Mouse (Mus musculus) Patski (cell line): ENCODE data around the gene Entpd3. TPM values are rescaled to one million over a fixed set of nuclear protein-coding genes. Genes with fewer than 3 reads are reported as not detected.

Experiments
- ATAC-seq: fragments of 100-300 bp; one replicate; pipeline ENCODE4 v1.8.0; 2021
- CTCF ChIA-PET: fragments of 350-600 bp; sonication (Branson Sonifier 250); formaldehyde crosslinking; loops from one replicate; lab custom pipeline; 2022; ENCODE audit warnings: inconsistent platforms; lab: Charles Lee
- POLR2A ChIA-PET: fragments of 350-600 bp; sonication (Branson Sonifier 250); formaldehyde crosslinking; loops from one replicate; lab custom pipeline; 2022; ENCODE audit warnings: antibody characterized with exemption, inconsistent platforms; lab: Charles Lee
- DNase-seq: peaks from one replicate; pipeline ENCODE4 v3.0.0-alpha.2; 2011; ENCODE audit warnings: low read depth, low spot score
- H3K27me3 ChIP-seq: fragments of 371-371 bp; one replicate; pipeline ENCODE4 v1.5.1; 2021
- CTCF ChIP-seq: fragments of 100-300 bp; IDR thresholded peaks from one replicate; pipeline ENCODE4 v1.5.1; 2021
- in situ Hi-C: fragments of 300-500 bp; cut with MboI; formaldehyde crosslinking; loops from 3 replicates; pipeline ENCODE4 v1.11.1; 2018; ENCODE audit warnings: low pct_unique_long_range_greater_than_20kb, mixed read lengths
- polyA plus RNA-seq: library from polyadenylated mRNA; unstranded; gene quantifications from one replicate; pipeline ENCODE4 v1.2.3, GENCODE M21; 2021

Entpd3 gene
- polyA plus RNA-seq, 1 experiment from 2014 or later = not detected

GRCm38 (mm10) chr9:120570334-120570725, 30.7 kb downstream of the Entpd3 start:
- in situ Hi-C loops = no loop called here
- H3K27me3 ChIP-seq = peaks cover 13% of the 10 kb centered on the region
- POLR2A ChIA-PET = interaction anchor here (1.7 kb wide), 1 partner anchor 68 kb away, joined by 7 read pairs; no protein-coding TSS in a partner anchor
- DNase-seq (no peak), ATAC-seq (no peak)
- CTCF ChIA-PET = interaction anchor here (1.1 to 5.4 kb wide), 6 partner anchors 12 to 143 kb away, joined by 3 to 71 read pairs (median 6); no protein-coding TSS in a partner anchor
- no peak for TF ChIP-seq CTCF

DNA sequence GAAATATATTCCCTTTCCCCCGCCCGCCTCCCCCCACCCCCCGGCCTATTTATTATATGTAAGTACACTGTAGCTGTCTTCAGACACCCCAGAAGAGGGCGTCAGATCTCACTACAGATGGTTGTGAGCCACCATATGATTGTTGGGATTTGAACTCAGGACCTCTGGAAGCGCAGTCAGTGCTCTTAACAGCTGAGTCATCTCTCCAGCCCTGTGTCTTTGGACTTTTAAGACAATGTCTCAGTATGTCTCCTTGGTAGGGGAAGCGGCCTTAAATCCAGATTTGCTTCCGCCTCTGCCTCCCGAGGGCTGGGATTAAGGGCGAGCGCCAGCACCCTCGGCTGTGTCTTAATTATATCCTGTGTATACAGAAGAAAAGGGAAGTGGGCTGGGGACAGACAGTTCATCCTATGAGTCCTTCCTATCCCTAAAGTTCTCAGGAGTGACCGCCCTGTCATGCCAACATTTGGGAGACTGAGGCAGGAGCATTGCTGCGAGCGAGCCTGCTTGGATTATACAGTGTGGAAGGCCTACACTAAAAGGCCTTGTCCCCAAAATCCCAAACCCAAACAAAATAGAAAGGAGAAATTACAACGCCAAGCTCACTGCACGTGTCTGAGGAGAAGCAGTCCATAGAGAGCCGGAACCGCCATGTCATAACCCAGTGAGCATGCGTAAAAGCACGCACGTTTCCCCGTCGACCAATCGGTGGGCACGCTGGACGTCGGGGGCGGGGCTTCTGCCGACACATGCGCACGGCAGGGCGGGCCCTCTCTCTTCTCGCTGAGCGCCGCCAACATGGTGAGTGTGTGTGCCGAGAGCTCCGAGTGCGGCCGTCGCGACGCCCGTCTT, 31.3 kb downstream of the Entpd3 start, which contains the start of gene Rpl14:
TSS of gene Rpl14 (plus strand) at position 704 of the 852 bp plus-strand sequence.
- peaks cover 7% of the 10 kb centered on the region for H3K27me3 ChIP-seq
- in situ Hi-C loops = no loop called here
- peak; percentile 41 for TF ChIP-seq CTCF
- ChIA-PET CTCF (interaction anchor here (1.2 to 5.4 kb wide), 3 partner anchors 13 to 69 kb away, joined by 4 to 71 read pairs (median 7); no protein-coding TSS in a partner anchor), POLR2A (interaction anchor here (1.0 to 1.7 kb wide), 5 partner anchors 12 to 73 kb away, joined by 3 to 8 read pairs (median 5); no protein-coding TSS in a partner anchor)
- peak; percentile 75 for ATAC-seq
- peak; percentile 60 for DNase-seq

- no peak for DNase-seq
- in situ Hi-C loops = no loop called here
- peak; percentile 20 for ATAC-seq
- no peak for TF ChIP-seq CTCF
- ChIA-PET CTCF (interaction anchor here (0.9 to 5.4 kb wide), 3 partner anchors 11 to 134 kb away, joined by 4 to 71 read pairs (median 4); no protein-coding TSS in a partner anchor), POLR2A (interaction anchor here (1.0 to 1.7 kb wide), 5 partner anchors 11 to 74 kb away, joined by 3 to 8 read pairs (median 5); no protein-coding TSS in a partner anchor)
- H3K27me3 ChIP-seq = no peaks in the 10 kb centered on the region
Measured at GRCm38 (mm10) chr9:120571593-120572385, 32.2 kb downstream of the Entpd3 start.

DNA sequence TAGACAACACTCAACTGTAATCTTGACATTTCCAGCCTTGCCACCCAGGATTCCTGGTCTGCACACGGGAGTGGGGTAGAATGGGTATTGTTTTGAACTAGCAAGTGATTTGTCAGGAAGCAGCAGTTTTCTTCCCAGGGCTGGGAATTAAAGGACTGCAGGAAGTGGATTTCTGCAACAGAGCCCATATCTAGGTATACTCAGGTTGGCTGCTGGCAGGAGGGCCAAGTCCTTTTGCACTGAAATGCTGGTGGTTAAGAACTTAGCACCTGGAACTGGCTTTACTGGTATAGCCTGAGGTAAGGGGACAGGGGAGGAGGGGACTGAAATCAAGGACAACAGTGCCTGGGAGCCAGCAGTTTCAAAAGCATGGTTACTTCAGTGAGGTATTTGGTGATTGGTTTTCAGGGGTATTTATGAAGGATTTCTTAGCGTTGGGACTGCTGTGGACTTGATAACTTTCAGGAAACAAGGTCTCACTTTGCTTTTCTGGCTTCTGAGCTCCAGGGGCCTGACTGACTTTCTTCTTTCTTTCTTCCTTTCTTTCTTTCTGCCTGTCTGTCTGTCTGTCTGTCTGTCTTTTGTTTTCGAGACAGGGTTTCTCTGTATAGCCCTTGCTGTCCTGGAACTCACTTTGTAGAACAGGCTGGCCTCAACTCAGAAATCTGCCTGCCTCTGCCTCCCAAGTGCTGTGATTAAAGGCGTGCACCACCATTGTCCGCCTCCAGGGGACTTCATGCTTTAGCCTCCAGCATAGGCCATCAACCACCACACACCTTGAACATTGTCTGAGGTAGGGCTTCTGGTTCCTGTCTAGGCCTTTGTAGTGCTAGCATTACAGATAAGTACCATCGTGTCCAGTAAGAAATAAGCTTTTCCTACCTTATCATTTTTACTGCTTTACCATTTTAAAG, 36.4 kb downstream of the Entpd3 start:
- no peak for TF ChIP-seq CTCF
- in situ Hi-C loops = loop anchor here (5.0 kb wide), 1 partner anchor 786 kb away; no protein-coding TSS in a partner anchor
- ChIA-PET POLR2A (no interaction called here), CTCF (no interaction called here)
- H3K27me3 ChIP-seq = no peaks in the 10 kb centered on the region
- DNase-seq (no peak), ATAC-seq (no peak)

- CTCF ChIA-PET = no interaction called here
- DNase-seq (no peak), ATAC-seq (no peak)
- TF ChIP-seq CTCF = no peak
- POLR2A ChIA-PET = no interaction called here
- in situ Hi-C loops = loop anchor here (5.0 kb wide), 1 partner anchor 786 kb away; no protein-coding TSS in a partner anchor
- no peaks in the 10 kb centered on the region for H3K27me3 ChIP-seq
Measured at GRCm38 (mm10) chr9:120576662-120577013, 37.0 kb downstream of the Entpd3 start.

GRCm38 (mm10) chr9:120577133-120577651, 37.6 kb downstream of the Entpd3 start:
- ATAC-seq (peak; percentile 83), DNase-seq (peak; percentile 71)
- in situ Hi-C loops = loop anchor here (5.0 kb wide), 1 partner anchor 785 kb away; no protein-coding TSS in a partner anchor
- no peak for TF ChIP-seq CTCF
- CTCF ChIA-PET = no interaction called here
- POLR2A ChIA-PET = no interaction called here
- no peaks in the 10 kb centered on the region for H3K27me3 ChIP-seq

DNA sequence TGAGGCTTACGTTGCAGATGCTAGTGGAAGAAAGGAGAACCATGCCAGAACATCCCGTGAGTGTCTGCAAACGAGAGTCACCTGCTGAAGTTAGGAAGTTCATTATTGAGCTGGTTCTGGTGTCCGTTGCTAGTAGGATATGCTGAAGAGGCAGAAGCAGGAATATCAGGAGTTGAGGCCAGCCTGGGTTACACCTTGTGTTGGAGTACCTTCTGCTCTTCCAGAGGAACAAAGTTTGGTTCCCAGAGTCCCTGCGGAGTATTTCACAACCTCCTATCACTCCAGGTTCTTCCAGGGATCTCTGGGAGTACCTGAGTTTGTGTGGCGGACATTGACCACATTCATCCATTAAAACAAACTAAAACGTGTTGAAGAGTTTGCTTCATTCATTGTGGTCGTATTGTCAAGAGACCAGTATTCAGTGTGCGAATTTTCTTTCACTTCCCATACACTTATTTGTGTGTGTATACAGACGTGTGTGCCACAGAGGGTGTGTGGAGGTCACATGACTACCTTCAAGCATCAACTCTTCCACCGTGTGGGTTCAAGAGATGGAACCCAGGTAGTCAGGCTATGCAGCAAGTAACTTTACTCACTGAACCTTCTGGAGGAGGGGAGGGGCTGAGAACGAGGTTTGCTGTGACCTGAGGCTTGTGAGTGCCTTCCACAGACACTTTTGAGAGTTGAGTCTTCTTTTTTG, 38.2 kb downstream of the Entpd3 start:
- DNase-seq (no peak), ATAC-seq (no peak)
- ChIA-PET POLR2A (no interaction called here), CTCF (no interaction called here)
- TF ChIP-seq CTCF = no peak
- in situ Hi-C loops = loop anchor here (5.0 kb wide), 1 partner anchor 784 kb away; no protein-coding TSS in a partner anchor
- no peaks in the 10 kb centered on the region for H3K27me3 ChIP-seq

DNA sequence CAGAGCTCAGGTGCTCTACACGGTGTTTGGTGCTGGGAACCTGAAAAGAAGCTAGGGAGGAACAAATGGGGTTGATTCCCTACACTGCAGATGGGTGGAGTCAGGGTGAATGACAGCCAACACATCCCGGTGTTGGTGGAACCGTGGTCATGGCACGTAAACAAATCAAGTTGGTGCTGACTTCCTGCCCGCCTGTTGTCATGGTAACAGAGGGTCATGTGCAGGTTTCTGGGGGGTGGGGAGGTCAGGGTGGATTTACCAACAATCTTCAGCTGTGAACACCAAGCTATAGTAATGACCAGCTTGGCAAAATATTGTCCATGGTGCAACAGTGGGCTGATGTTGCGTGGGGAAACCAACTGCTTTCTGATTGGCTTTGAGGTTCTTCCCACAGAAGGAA, 39.1 kb downstream of the Entpd3 start:
- in situ Hi-C loops = loop anchor here (5.0 kb wide), 1 partner anchor 784 kb away; no protein-coding TSS in a partner anchor
- no peak for ATAC-seq
- H3K27me3 ChIP-seq = no peaks in the 10 kb centered on the region
- no peak for DNase-seq
- no peak for TF ChIP-seq CTCF
- ChIA-PET POLR2A (no interaction called here), CTCF (no interaction called here)

GRCm38 (mm10) chr9:120579808-120580207, 40.2 kb downstream of the Entpd3 start:
- no peaks in the 10 kb centered on the region for H3K27me3 ChIP-seq
- in situ Hi-C loops = loop anchor here (5.0 kb wide), 1 partner anchor 782 kb away; no protein-coding TSS in a partner anchor
- DNase-seq (no peak), ATAC-seq (no peak)
- POLR2A ChIA-PET = no interaction called here
- CTCF ChIA-PET = no interaction called here
- TF ChIP-seq CTCF = no peak
